ENCODE assay signal across 14 mouse cellular contexts in the genomic region with DNA sequence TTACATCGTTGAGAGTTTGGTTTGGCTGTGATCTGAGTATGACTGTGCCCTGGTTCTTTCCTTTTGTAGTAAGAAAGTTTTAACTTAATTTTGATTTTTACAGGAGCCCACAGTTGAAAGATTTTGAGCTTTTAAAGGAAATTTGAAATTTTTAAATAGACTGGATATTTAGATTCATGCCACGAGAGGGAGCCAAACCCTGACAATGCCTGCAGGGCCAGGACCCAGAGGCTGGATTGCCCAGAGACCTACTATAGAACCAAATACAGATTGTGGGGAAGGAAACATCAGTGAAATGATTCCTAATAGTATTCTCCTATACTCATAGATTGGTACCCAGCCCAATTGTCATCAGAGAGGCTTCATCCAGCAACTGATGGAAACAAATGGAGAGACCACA. TPM values are rescaled to one million over a fixed set of nuclear protein-coding genes. Genes with fewer than 3 reads are reported as not detected.
DNase-seq lines count a peak whose midpoint lies in the region; ATAC-seq lines count a peak whose summit lies in the region.
"Had no signal": no experiment of that assay in that cellular context is flagged by ENCODE, and none has a peak within 500 bp of the region (broad histone marks: within the 10 kb centered on the region; RNA-seq: fewer than 3 reads in every experiment).

No protein-coding gene starts in this region.

- H3K4me1 ChIP-seq in forebrain, embryonic 14.5 days (ENCODE audit: control insufficient read depth, insufficient read depth, low read length): no peaks in the 10 kb centered on the region
- H3K4me1 ChIP-seq in forebrain, embryonic 10.5 days: 0 out of 2 replicates have a peak, but pooled peaks cover 3% of the 10 kb centered on the region
- H3K4me1 ChIP-seq: lung, embryonic 15.5 days had no signal

- no peak overlapping the region for H3K27ac ChIP-seq in forebrain, embryonic 14.5 days (ENCODE audit: low read depth, low read length)
- no peak overlapping the region for H3K27ac ChIP-seq in forebrain, embryonic 10.5 days
- H3K27ac ChIP-seq: lung, embryonic 15.5 days had no signal

- no peaks in the 10 kb centered on the region for H3K27me3 ChIP-seq in forebrain, embryonic 14.5 days (replicated peaks; ENCODE audit: control insufficient read depth, insufficient read depth, low read length)
- H3K27me3 ChIP-seq in forebrain, embryonic 10.5 days (ENCODE audit: poor library complexity, severe bottlenecking): no peaks in the 10 kb centered on the region
- H3K27me3 ChIP-seq: lung, embryonic 15.5 days had no signal

- 42% methylated on average over 2 of the region's 2 CpGs for WGBS in forebrain, embryonic 14.5 days
- 36% methylated on average over 2 of the region's 2 CpGs for WGBS in forebrain, embryonic 10.5 days

- H3K36me3 ChIP-seq in forebrain, embryonic 14.5 days (ENCODE audit: control insufficient read depth, insufficient read depth, low read length): no peaks in the 10 kb centered on the region
- H3K36me3 ChIP-seq in forebrain, embryonic 10.5 days (replicated peaks): no peaks in the 10 kb centered on the region
- H3K36me3 ChIP-seq: lung, embryonic 15.5 days had no signal

- no peak overlapping the region for H3K9ac ChIP-seq in forebrain, embryonic 14.5 days (ENCODE audit: low read length)
- H3K9ac ChIP-seq: lung, embryonic 15.5 days had no signal

- no peak overlapping the region for H3K4me2 ChIP-seq in forebrain, embryonic 14.5 days (ENCODE audit: low read length)
- H3K4me2 ChIP-seq: lung, embryonic 15.5 days had no signal

- ATAC-seq in forebrain, embryonic 14.5 days: no peak
- ATAC-seq: intestine, embryonic 16.5 days had no signal

- DNase-seq in forebrain, embryonic 14.5 days (ENCODE audit: low spot score): peak; percentile 18
- no peak for DNase-seq in forebrain, embryonic 10.5 days (ENCODE audit: extremely low spot score, low spot score)
- peak; percentile 0 for DNase-seq in layer of hippocampus, adult 9-10 months (ENCODE audit: low spot score)
- DNase-seq in layer of hippocampus, adult 9-11 months: no peak
- DNase-seq in A20 (ENCODE audit: low read depth, low spot score) (peak; percentile 5), adipocyte (ENCODE audit: low spot score) (peak; percentile 29)
- no peak for DNase-seq in testis, postnatal 10 days (ENCODE audit: low spot score)
- no peak for DNase-seq in natural killer cell, adult 2 months (ENCODE audit: low spot score in 2 of 2)
- DNase-seq: adrenal gland, adult 2 months; cerebellum, adult 9-11 months had no signal

- H3K4me3 ChIP-seq in forebrain, embryonic 14.5 days (ENCODE audit: low read depth, low read length): no peak overlapping the region
- H3K4me3 ChIP-seq in forebrain, embryonic 10.5 days: no peak overlapping the region
- H3K4me3 ChIP-seq: erythroblast, embryonic 14.5 days; lung, embryonic 15.5 days had no signal

- H3K9me3 ChIP-seq in forebrain, embryonic 14.5 days (replicated peaks; ENCODE audit: control insufficient read depth, low read length): no peaks in the 10 kb centered on the region
- H3K9me3 ChIP-seq in forebrain, embryonic 10.5 days: no peaks in the 10 kb centered on the region; the same call in 1 of the 2 replicates
- H3K9me3 ChIP-seq: lung, embryonic 15.5 days had no signal

RNA-seq across cellular contexts. Expression of gene Crx, which starts 20.1 kb away (rescaled TPM):
- polyA plus RNA-seq in forebrain, embryonic 14.5 days (2014; fragmentation: Nextera tagmentation; extraction: Ambion mirVana): 0.09 TPM in 1 of 2 replicates, not detected in the other
- polyA plus RNA-seq in forebrain, embryonic 10.5 days (2016; fragmentation: Nextera tagmentation; extraction: Ambion mirVana): 0.07 and 0.27 TPM in 2 replicates
- polyA plus RNA-seq: adrenal gland, adult 2 months; erythroblast, embryonic 14.5 days; intestine, embryonic 16.5 days; lung, embryonic 15.5 days; stomach, embryonic 14.5 days had no signal

RNA-seq across cellular contexts. Expression of gene Obox6, which starts 20.2 kb away (rescaled TPM):
- not detected in 2 replicates for polyA plus RNA-seq in forebrain, embryonic 14.5 days (2014; fragmentation: Nextera tagmentation; extraction: Ambion mirVana)
- polyA plus RNA-seq in forebrain, embryonic 10.5 days (2016; fragmentation: Nextera tagmentation; extraction: Ambion mirVana): not detected in 2 replicates
- polyA plus RNA-seq: adrenal gland, adult 2 months; erythroblast, embryonic 14.5 days; intestine, embryonic 16.5 days; lung, embryonic 15.5 days; stomach, embryonic 14.5 days had no signal

RNA-seq across cellular contexts. Expression of gene Crxos, which starts 22.8 kb away (rescaled TPM):
- not detected in 2 replicates for polyA plus RNA-seq in forebrain, embryonic 14.5 days (2014; fragmentation: Nextera tagmentation; extraction: Ambion mirVana)
- not detected in 2 replicates for polyA plus RNA-seq in forebrain, embryonic 10.5 days (2016; fragmentation: Nextera tagmentation; extraction: Ambion mirVana)
- polyA plus RNA-seq: intestine, embryonic 16.5 days; lung, embryonic 15.5 days; stomach, embryonic 14.5 days had no signal

Comparison
In these comparisons a context has a peak if more than half of its experiments do, and no peak if none do; other contexts are left out.
1. DNase-seq: peak in forebrain, embryonic 14.5 days (single experiment), layer of hippocampus, adult 9-10 months (single experiment), A20 (single experiment) and adipocyte (single experiment); none in forebrain, embryonic 10.5 days (single experiment), layer of hippocampus, adult 9-11 months (single experiment), testis, postnatal 10 days (single experiment) and natural killer cell, adult 2 months (0 of 2).